Mouse (Mus musculus) ES-E14 (cell line): Measurements from ENCODE around the gene Stxbp3.

Experiments used
- CHD2 ChIP-seq: IDR thresholded peaks from 2 replicates; pipeline ENCODE4 v1.6.1; 2014; ENCODE audit warnings: mild to moderate bottlenecking, low read depth, low read length, inconsistent platforms
- ZNF384 ChIP-seq: IDR thresholded peaks from 2 replicates; pipeline ENCODE4 v1.6.1; 2012; ENCODE audit warnings: low read depth, low read length, inconsistent platforms

GRCm38 (mm10) chr3:108883067-108883466 is 42.7 kb upstream of the Stxbp3 start:
- TF ChIP-seq ZNF384 (no peak), CHD2 (no peak)
